Mouse (Mus musculus) ovary, postnatal 14 days (tissue): Measurements from ENCODE around the gene Adal.

Source experiments
- DNase-seq: peaks from one replicate; pipeline ENCODE4 v3.0.0; 2022; ENCODE audit warnings: low spot score

The Adal gene

DNA sequence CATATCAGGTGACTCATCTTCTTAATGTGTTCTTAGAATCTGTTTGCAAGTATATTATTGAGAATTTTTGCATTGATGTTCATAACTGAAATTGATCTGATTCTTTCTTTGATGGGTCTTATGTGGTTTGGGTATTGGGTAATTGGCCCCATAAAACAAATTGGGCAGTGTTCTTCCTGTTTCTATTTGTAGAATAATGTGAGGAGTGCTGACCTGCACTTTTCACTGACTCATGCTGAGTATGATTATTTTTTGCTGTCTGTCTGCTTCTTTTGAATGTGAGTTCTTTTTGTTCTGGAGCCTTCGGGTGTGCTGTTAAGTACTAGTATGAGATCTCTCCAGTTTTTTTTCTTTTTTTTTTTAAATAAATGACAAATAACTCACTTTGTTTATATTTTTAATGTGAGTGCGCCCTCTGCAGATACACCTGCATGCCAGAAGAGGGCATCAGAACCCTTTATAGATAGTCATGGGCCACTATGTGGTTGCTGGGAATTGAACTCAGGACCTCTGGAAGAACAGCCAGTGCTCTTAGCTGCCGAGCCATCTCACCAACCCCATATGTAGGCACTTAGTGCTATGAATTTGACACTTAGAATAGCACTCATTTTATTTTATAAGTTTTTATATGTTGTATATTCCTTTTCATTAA, 38.7 kb downstream of the Adal start:
- DNase-seq: no peak

DNA sequence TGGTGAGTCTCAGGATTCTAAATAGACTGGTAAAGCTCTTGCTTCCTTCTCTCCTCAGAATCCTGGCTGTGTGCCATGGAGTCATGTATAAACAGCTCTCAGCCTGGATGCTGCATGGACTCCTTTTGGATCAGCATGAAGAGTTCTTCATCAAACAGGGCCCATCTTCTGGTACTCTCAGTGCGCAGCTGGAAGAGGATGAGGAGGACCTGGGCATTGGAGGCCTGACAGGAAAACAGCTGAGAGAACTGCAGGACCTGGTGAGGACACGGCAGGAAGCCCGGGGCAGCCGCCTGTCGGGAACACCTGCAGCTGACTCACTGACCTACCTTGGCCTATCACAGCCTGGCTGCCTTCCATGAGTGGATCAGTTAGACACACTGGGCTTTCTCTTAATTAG, 43.2 kb downstream of the Adal start:
- DNase-seq: no peak

DNA sequence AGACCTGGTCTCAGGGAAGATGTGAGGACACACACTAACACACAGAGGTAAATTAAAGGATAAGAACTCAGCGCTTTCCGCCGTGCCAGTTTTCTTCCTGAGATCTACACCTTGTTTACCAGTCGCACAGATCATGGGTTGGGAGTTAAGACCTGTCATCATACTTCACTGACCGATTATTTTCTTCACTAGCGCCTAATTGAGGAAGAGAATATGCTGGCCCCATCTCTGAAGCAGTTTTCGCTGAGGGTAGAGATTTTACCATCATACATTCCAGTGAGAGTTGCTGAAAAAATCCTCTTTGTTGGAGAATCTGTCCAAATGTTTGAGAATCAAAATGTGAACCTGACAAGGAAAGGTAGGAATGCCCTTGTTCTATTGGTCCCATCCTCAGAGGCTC, 43.9 kb downstream of the Adal start:
- DNase-seq: no peak

DNA sequence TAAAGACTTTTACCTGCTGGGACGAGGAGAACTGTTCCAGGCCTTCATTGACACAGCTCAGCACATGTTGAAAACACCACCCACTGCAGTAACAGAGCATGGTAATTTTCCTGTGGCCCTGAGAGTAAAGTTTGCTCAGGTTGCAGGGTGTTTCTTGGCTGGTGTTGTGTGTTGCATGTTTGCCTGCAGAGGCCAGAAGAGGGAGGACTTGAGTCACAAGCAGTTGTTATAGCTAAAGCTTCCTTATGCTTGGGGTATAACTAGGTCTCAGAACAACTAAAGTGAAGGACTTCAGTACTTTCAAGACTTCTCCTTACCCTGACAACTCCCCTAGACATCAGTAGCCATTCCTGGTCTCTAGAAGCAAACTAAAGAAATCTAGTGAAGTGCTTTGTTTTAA, 48.3 kb downstream of the Adal start:
- no peak for DNase-seq

- DNase-seq: no peak
Observed at GRCm38 (mm10) chr2:121195466-121195865, 55.2 kb downstream of the Adal start.

- no peak for DNase-seq
Observed at GRCm38 (mm10) chr2:121204276-121204675, 64.0 kb downstream of the Adal start.
